Mouse (Mus musculus) heart, embryonic 14.5 days (tissue): ENCODE data around the gene Ube2cbp. TPM values are rescaled to one million over a fixed set of nuclear protein-coding genes. Genes with fewer than 3 reads are reported as not detected.
A peak's percentile ranks its signal among the peaks of the same experiment; 100 is the strongest.

Experiments used
- ATAC-seq: fragments of 200-750 bp; cut with Nextera tagmentation; 2 replicates; pipeline ENCODE4 v1.8.0; 2017; ENCODE audit warnings: low read depth, moderate TSS enrichment; ENCODE audit not compliant: insufficient number of reproducible peaks, insufficient read depth, low FRiP score
- H3K27ac ChIP-seq, 2 experiments: fragments of 200-500 bp in 1 of 2; fragments of 300-500 bp in 1 of 2; sonication (generic) in 1 of 2; replicated peaks in 1 of 2; 2 replicates each; pipeline ENCODE4 v1.5.1; 2012 to 2014; ENCODE audit warnings: low read depth in 2 of 2, low read length in 2 of 2, control low read depth in 1 of 2, mild to moderate bottlenecking in 1 of 2, mixed read lengths in 1 of 2; ENCODE audit not compliant: control insufficient read depth in 1 of 2, insufficient read depth in 1 of 2
- H3K27me3 ChIP-seq: fragments of 300-500 bp; sonication (generic); 2 replicates; pipeline ENCODE4 v1.6.1; 2014; ENCODE audit warnings: mild to moderate bottlenecking, low read length, control low read depth; ENCODE audit not compliant: control insufficient read depth, insufficient read depth
- H3K36me3 ChIP-seq: fragments of 300-500 bp; sonication (generic); 2 replicates; pipeline ENCODE4 v1.6.1; 2014; ENCODE audit warnings: mild to moderate bottlenecking, control low read depth, low read length, mixed read lengths; ENCODE audit not compliant: control insufficient read depth, insufficient read depth
- H3K4me1 ChIP-seq, 2 experiments: fragments of 200-500 bp in 1 of 2; fragments of 300-500 bp in 1 of 2; sonication (generic) in 1 of 2; 2 replicates each; pipeline ENCODE4 v1.6.1; 2012 to 2014; ENCODE audit warnings: low read length in 2 of 2, control low read depth in 1 of 2, mixed read lengths in 1 of 2; ENCODE audit not compliant: control insufficient read depth in 2 of 2, insufficient read depth in 2 of 2
- H3K4me2 ChIP-seq: fragments of 300-500 bp; sonication (generic); 2 replicates; pipeline ENCODE4 v1.6.1; 2014; ENCODE audit warnings: mild to moderate bottlenecking, low read length
- H3K4me3 ChIP-seq, 2 experiments: fragments of 200-500 bp in 1 of 2; fragments of 300-500 bp in 1 of 2; sonication (generic) in 1 of 2; 2 replicates each; pipeline ENCODE4 v1.5.1; 2012 to 2014; ENCODE audit warnings: low read length in 2 of 2, mild to moderate bottlenecking in 2 of 2, control low read depth in 1 of 2, low read depth in 1 of 2, moderate library complexity in 1 of 2; ENCODE audit not compliant: control insufficient read depth in 1 of 2, insufficient read depth in 1 of 2
- H3K9ac ChIP-seq: fragments of 300-500 bp; sonication (generic); 2 replicates; pipeline ENCODE4 v1.6.1; 2014; ENCODE audit warnings: mild to moderate bottlenecking, low read length
- H3K9me3 ChIP-seq: fragments of 300-500 bp; sonication (generic); 2 replicates; pipeline ENCODE4 v1.6.1; 2016; ENCODE audit warnings: low read length, control low read depth; ENCODE audit not compliant: control insufficient read depth
- whole genome bisulfite sequencing: fragments of 180-500 bp; shearing (Covaris S2); extraction: QIAGEN DNeasy Blood & Tissue Kit; methylation state at CpG from one replicate; pipeline ENCODE4 v1.1.7; 2014; 5-methylcytosine and 5-hydroxymethylcytosine counted together
- polyA plus RNA-seq: library from polyadenylated mRNA; unstranded; fragments of >200 nt; fragmentation: Nextera tagmentation; extraction: Ambion mirVana; gene quantifications from 2 replicates; pipeline ENCODE4 v1.2.1, GENCODE M21; 2014

Ube2cbp gene
- polyA plus RNA-seq, 1 experiment from 2014 or later, result 4.6 TPM

DNA sequence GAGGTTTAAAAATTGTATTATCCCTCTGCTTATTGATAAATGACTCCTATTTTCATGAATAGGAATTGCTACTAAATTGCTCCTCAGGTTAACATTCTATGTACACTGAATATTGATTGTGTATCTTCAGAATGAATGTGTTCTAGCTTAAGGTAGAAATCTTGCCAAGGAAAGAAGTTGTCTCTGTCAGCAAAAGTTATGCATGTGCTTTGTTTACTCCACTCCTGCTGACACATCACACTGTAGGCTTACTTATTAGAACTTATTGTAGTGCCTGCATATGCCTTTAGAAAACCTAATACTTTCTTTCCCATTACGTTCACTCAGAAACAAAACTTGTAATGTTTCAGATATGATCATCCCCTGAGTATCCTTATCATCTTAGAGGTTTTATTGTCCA is 17.5 kb upstream of the Ube2cbp start:
- Histone ChIP-seq H3K9ac (no peak overlapping the region), H3K4me2 (no peak overlapping the region)
- WGBS, result 72% methylated on average over 1 of the region's 1 CpGs

DNA sequence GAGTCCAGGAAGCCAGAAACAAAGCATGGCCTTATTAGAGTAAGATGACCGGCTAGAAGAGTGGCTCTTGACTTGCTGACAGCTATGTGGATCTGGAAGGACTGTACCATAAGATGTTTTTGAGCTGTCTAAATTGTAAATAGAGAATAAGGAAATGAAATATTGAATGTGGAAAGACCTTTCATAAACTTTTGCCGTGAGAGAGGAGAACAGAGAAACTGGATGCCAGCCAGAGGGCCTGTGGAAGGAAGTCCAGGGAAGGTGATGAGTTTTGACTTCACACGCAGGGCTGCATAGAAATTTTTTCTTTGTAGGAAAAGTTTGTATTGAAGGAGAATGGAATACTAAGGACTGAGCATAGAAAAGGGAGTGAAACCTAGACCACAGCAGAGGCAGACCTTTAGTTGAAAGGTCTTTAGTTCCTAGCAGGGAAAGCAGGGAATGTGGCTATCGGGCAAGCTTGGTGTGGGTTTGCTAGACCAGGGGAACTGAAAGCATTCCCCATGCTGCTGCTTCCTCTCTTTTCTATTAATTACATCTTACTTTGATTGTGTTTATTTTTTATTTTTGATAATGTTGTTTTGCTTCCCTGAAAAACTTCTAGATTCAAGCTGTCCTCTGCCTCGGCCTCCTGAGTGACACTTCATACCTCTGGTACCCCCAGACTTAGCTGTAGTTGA is 13.8 kb upstream of the Ube2cbp start:
- Histone ChIP-seq H3K9me3 (no peaks in the 10 kb centered on the region), H3K4me3 (no peak overlapping the region), H3K4me2 (peak overlapping the region; percentile 7; the same call in 1 of the 2 replicates), H3K27me3 (no peaks in the 10 kb centered on the region), H3K27ac (no peak overlapping the region), H3K36me3 (no peaks in the 10 kb centered on the region), H3K9ac (no peak overlapping the region), H3K4me1 (peaks cover 5 to 13% of the 10 kb centered on the region in 2 experiments; a peak in 3 of 4 replicates)
- 47% methylated on average over 5 of the region's 5 CpGs for WGBS
- no peak for ATAC-seq

More for the DNA sequence above, 17.5 kb upstream of the Ube2cbp start:
- H3K27ac ChIP-seq, result no peak overlapping the region
- no peak overlapping the region for H3K4me3 ChIP-seq
- peaks cover 5 to 11% of the 10 kb centered on the region in 2 experiments; a peak in 3 of 4 replicates for H3K4me1 ChIP-seq
- no peak for ATAC-seq
- no peaks in the 10 kb centered on the region for H3K27me3 ChIP-seq
- H3K36me3 ChIP-seq, result no peaks in the 10 kb centered on the region
- H3K9me3 ChIP-seq, result no peaks in the 10 kb centered on the region

DNA sequence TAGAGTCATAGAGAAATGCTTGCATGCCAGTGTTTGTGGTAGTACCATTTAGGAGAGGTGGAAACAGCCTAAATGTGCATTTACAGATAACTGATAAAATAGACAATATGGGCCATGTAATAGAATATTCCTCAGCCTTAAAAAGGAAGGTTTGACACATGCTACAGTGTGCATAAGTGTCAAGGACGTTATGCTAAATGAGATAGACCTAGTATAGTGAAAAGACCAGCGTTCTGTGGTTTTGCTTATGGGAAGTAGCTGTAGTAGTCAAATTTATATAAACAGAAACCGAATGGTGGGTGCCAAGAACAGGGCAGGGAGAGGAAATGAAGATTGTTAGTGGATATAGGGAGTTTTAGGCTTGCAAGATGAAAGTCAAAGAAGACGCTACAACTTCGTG is 12.0 kb upstream of the Ube2cbp start:
- H3K4me1 ChIP-seq, result peaks cover 5 to 13% of the 10 kb centered on the region in 2 experiments; a peak in 3 of 4 replicates
- 77% methylated on average over 5 of the region's 5 CpGs for WGBS
- no peak for ATAC-seq
- no peak overlapping the region for H3K27ac ChIP-seq
- H3K27me3 ChIP-seq, result no peaks in the 10 kb centered on the region
- H3K9me3 ChIP-seq, result no peaks in the 10 kb centered on the region
- no peak overlapping the region for H3K4me3 ChIP-seq
- H3K36me3 ChIP-seq, result no peaks in the 10 kb centered on the region
- H3K4me2 ChIP-seq, result no peak overlapping the region
- H3K9ac ChIP-seq, result no peak overlapping the region

DNA sequence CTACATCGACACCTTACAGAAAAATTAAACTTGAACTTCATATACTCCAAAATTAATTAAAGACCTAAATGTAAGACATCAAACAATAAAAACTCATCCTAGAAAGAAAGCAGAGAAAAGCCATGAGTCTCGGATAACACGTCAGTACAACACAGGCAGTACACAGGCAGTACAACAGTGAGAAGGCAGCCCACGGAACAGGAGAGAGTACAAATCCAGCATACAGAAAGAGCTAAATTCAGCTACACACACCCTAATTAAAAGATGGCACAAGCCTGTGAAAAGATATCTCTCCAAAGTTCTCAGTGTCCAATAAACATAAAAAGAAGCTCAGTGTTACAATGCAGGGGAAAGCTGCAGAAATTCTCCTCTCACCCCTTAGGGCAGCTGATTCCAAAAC is 11.2 kb upstream of the Ube2cbp start:
- no peak overlapping the region for H3K4me3 ChIP-seq
- H3K36me3 ChIP-seq, result no peaks in the 10 kb centered on the region
- H3K27ac ChIP-seq, result no peak overlapping the region
- H3K9ac ChIP-seq, result no peak overlapping the region
- no peaks in the 10 kb centered on the region for H3K9me3 ChIP-seq
- ATAC-seq, result no peak
- WGBS, result 92% methylated on average over 4 of the region's 4 CpGs
- H3K4me2 ChIP-seq, result no peak overlapping the region
- H3K4me1 ChIP-seq, result peaks cover 5 to 13% of the 10 kb centered on the region in 2 experiments; a peak in 3 of 4 replicates
- H3K27me3 ChIP-seq, result no peaks in the 10 kb centered on the region

DNA sequence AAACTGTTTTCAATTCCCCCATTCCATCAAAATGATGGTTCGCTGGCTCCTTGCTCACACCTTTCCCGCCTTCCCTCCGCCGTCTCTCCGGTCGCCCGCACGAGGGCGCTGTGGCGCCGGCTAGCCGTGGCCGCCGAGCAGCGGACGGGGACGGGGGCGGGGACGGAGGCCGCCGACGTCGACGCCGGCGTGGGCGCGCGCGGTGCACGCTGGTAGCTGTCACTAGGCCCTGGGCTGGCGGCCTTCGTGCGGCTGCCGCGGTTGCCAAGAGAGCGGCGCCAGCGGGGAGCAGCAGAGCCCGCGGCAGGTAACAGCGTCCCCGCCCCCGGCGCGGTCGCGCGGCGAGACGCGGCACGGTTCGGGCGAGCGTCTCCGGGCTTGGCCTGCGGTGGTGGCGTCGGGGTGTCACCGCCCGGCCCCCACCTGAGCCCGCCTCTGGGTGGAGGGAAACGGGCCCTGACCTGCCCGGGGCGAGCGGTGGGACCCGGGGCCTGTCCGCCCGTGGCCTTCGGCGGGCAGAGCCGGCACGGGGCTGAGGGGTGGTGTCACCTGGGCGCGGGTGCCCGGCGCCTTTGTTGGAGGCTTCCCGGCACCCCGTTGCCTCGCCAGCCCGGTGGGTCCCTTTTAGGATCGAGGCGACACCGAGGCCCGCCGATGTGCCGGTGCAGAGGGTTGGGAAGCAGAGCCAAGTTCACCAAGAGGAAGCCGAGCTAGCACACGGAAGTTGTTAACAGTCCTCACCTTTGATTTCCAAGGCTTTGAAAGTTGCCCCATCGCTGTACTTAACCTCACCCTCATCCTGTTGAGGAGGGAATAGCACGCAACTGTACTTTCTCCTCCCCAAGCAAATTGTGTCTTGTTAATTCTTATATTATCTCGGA is 2.5 kb upstream of the Ube2cbp start, which contains the start of gene Dop1a:
Gene Dop1a, plus strand, starts transcription at position 165 of the 881 bp plus-strand sequence.
- H3K4me3 ChIP-seq, result peak within 1 kb of the TSS; percentile 93 to 94
- under 1% methylated on average over 93 of the region's 93 CpGs for WGBS
- peaks cover 7% of the 10 kb centered on the region for H3K27me3 ChIP-seq

DNA sequence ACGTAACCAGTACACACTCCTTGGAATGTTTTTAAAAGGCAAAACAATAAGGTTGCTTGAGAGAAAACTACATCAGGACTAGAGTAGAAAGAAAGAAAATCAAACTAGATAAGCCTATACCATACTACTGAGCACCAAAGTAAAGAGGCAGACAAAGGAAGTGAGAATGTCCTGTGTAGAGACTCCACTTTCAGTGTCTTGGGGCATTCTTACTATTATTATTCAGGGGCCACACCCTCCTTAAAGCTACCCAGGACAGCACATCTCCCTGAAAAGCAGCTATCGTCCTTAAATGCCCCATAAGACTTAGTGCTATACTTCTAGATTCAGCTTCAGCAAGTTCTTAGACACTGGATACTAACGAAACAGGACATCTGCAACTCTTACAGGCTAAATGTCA is 11.1 kb downstream of the Ube2cbp start:
- Histone ChIP-seq H3K36me3 (no peaks in the 10 kb centered on the region), H3K4me1 (peaks cover 0 to 4% of the 10 kb centered on the region in 2 experiments; a peak in 1 of 4 replicates), H3K9me3 (no peaks in the 10 kb centered on the region), H3K27ac (no peak overlapping the region), H3K27me3 (no peaks in the 10 kb centered on the region), H3K4me2 (no peak overlapping the region), H3K4me3 (no peak overlapping the region), H3K9ac (no peak overlapping the region)
- WGBS, result 77% methylated on average over 3 of the region's 3 CpGs
- no peak for ATAC-seq

More for the DNA sequence above, 2.5 kb upstream of the Ube2cbp start, which contains the start of gene Dop1a:
- Histone ChIP-seq H3K36me3 (no peaks in the 10 kb centered on the region), H3K9ac (peak within 1 kb of the TSS; percentile 86), H3K27ac (peak within 1 kb of the TSS; percentile 17 to 72; a peak in 2 of 4 replicates), H3K4me1 (peaks cover 0 to 6% of the 10 kb centered on the region in 2 experiments; a peak in 1 of 4 replicates), H3K4me2 (peak within 1 kb of the TSS; percentile 66), H3K9me3 (no peaks in the 10 kb centered on the region)
- peak; percentile 92 for ATAC-seq

DNA sequence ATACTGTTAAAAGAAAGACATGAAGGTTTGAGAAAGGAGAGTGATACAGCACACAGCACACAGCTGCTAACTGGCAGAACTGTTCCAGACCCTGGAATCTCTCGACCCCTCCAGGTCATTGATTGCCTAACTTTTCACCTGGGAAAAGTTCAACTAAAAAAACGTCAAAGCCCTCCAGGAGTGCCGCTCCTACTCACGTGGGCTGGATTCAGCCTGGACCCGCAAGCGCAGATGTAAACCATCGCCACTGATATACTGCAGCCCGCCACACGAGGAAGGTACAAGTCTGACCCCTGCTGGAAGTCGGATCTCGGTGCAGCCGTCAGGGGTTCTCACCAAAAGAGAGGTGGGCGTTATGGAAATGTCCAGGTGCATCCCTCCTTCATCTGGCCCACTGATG is 13.1 kb downstream of the Ube2cbp start:
- Histone ChIP-seq H3K4me3 (peak overlapping the region in 1 of 2 experiments; percentile 17; a peak in 2 of 4 replicates), H3K9me3 (no peaks in the 10 kb centered on the region), H3K9ac (peak overlapping the region; percentile 50; the same call in 1 of the 2 replicates), H3K27me3 (no peaks in the 10 kb centered on the region), H3K4me1 (peaks cover 0 to 4% of the 10 kb centered on the region in 2 experiments; a peak in 1 of 4 replicates), H3K36me3 (no peaks in the 10 kb centered on the region), H3K27ac (no peak overlapping the region), H3K4me2 (peak overlapping the region; percentile 64)
- under 1% methylated on average over 13 of the region's 13 CpGs for WGBS
- ATAC-seq, result no peak
